Mouse (Mus musculus) cerebellum, adult 2 months (tissue): ENCODE data around the gene Gm3417. TPM values are rescaled to one million over a fixed set of nuclear protein-coding genes. Genes with fewer than 3 reads are reported as not detected.
"Not testable (repeated sequence)": the region's sequence is repeated elsewhere in the genome, so short reads cannot be mapped to it uniquely, and the experiment has no call there.

Experiments used
- DNase-seq, 2 experiments: peaks; one replicate each; pipeline ENCODE4 v3.0.0; 2021
- H3K27ac ChIP-seq: fragments of 200-500 bp; 2 replicates; pipeline ENCODE4 v1.5.1; 2012; ENCODE audit warnings: low read length, control low read depth, inconsistent platforms; ENCODE audit not compliant: insufficient read depth
- H3K27me3 ChIP-seq: fragments of 200-500 bp; 2 replicates; pipeline ENCODE4 v1.6.1; 2012; ENCODE audit warnings: inconsistent platforms, mild to moderate bottlenecking, low read length, moderate library complexity; ENCODE audit not compliant: control insufficient read depth, insufficient read depth
- H3K4me1 ChIP-seq: fragments of 200-500 bp; 2 replicates; pipeline ENCODE4 v1.6.1; 2011; ENCODE audit warnings: low read length; ENCODE audit not compliant: control insufficient read depth, insufficient read depth
- H3K4me3 ChIP-seq: fragments of 200-500 bp; replicated peaks from 2 replicates; pipeline ENCODE3; 2011; ENCODE audit warnings: mild to moderate bottlenecking, low read depth, low read length, control low read depth; ENCODE audit not compliant: insufficient read depth
- CTCF ChIP-seq: fragments of 200-500 bp; IDR thresholded peaks from 2 replicates; pipeline ENCODE4 v1.5.1; 2011; ENCODE audit warnings: low read depth, mild to moderate bottlenecking, control low read depth, low read length, moderate library complexity, borderline replicate concordance; ENCODE audit not compliant: insufficient read depth
- POLR2A ChIP-seq: fragments of 200-500 bp; IDR thresholded peaks from 2 replicates; pipeline ENCODE4 v1.6.1; 2011; ENCODE audit warnings: low read length, control low read depth, borderline replicate concordance; ENCODE audit not compliant: insufficient read depth
- WGBS: fragments of 180-500 bp; shearing (Covaris S2); methylation state at CpG from one replicate; pipeline ENCODE4 v1.1.7; 2018; 5-methylcytosine and 5-hydroxymethylcytosine counted together
- polyA plus RNA-seq: library from polyadenylated mRNA; depleted of rRNA; stranded (reverse); fragments of >200 nt; gene quantifications from 2 replicates; pipeline ENCODE4 v1.2.3, GENCODE M21; 2012

Gm3417 gene
- polyA plus RNA-seq, 1 experiment: 0.41 TPM

DNA sequence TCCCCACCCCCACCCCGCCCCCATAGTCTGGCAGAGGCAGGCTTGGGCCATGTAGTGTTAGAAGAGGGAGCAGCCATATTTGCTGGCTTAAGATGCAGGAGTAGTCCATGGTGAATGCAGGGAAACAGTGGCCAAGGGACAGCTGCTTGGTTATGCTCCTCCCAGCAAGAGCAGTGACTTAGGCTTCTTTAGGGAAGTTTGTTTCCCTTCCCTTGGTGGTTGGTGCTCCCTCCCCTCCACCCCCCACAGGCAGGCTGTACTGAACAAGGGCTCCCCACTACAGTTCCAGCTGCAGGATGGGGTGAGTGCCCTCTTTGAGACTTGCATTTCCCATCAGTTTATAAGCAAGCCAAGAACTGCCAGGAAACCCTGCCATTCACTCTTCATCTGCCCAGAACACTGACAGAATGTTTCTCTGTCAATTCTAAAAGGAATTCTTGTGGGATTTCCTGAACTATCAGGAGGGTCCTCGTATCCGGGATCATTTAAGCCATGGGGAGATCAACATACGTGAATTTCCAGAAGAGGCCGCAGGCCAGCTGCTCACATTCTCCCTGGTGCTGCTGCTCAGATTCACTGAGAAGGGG, 11.6 kb upstream of the Gm3417 start:
- WGBS: 79% methylated on average over 4 of the region's 5 CpGs
- not testable (repeated sequence) for H3K27ac ChIP-seq, H3K4me1 ChIP-seq, DNase-seq, H3K4me3 ChIP-seq, H3K27me3 ChIP-seq

DNA sequence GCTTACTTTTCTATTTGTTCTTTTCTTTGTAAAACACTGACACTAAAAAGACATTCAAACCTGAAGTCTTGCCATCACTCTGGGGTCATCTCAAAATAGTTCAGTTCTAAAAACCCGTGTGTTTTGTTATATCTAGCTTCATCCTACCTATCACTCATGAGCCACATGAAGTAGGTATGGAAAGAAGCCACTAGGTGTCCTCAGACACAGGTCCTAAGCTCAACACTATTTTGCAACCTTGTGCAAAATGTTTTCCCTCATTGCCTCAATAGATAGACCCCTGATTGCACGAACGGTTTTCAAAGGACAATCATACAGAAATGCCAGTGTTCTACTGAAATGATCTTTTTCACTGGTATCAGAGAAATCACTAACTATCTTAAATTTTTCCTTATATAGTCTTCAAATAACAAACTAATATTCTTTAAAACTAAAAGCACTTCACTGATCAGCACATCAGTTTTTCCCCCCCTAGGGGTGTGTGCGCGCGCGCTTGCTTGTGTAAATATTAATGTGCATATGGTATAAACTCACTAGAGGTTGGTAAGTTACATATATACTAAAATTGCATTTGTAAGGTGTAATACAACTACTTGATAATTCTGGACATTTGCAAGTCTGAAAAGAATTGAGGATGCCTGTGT, 750 bp downstream of the Gm3417 start:
- 0% methylated on average over 4 of the region's 7 CpGs for WGBS
- H3K27ac ChIP-seq, H3K4me3 ChIP-seq, H3K4me1 ChIP-seq, H3K27me3 ChIP-seq, DNase-seq: not testable (repeated sequence)

DNA sequence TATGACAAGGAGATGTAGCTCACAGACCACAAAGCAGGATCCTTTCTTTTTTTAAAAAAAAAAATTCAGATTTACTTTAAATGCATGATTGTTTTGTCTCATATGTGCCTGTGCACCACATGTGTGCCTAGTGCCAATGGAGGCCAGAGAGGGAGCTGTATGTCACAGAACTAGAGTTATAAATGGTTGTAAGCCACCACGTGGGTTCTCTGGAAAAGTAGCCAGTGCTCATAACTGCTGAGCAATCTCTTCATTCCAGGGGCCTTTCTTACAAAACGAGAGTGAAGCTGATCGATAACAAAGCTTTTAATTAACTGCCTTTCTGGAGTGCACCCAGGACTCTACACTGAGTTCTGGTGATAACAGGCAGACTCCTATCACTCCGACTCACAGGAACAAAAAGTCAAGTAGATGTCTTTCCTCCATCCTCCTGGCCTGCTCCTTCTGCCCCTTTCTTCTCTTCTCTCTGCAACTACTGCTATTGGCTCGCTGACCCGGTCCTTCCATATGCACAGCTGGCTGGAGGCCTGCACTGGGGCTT, 10.1 kb downstream of the Gm3417 start:
- WGBS: no CpG with 5 or more reads among the region's 6 CpGs
- DNase-seq, H3K4me1 ChIP-seq, H3K27ac ChIP-seq, H3K27me3 ChIP-seq, H3K4me3 ChIP-seq: not testable (repeated sequence)

DNA sequence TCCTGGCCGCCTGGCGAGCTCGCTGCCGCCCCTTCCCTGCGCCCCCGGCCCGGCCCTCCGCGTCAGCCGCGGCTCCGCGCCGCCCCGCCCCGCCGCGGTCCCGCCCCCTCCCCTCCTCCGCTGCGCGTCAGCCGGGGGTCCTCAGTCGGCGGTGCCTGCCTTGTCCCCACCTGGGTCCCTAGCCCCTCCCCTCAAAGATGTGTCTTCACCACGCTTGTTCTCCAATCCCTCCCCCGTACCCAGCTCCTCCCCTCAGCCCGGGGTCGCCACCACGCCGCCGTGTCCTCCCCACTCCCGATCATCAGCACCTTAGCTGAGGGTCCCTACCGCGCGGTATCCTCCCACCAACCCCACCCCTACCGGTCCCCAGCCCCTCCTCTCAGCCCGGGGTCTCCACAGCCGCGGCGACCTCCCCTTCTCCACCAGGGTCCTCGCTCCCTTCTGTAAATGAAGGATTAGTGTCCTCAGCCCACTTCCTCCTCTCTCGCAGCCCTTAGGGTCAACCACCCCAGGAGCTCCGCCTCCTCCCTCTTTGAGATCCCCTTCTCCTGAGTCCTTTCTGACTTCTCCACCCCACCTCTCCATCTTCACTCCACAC, 16.9 kb downstream of the Gm3417 start:
- not testable (repeated sequence) for H3K4me3 ChIP-seq, H3K27ac ChIP-seq, DNase-seq, H3K27me3 ChIP-seq, H3K4me1 ChIP-seq
- WGBS: no CpG with 5 or more reads among the region's 44 CpGs

DNA sequence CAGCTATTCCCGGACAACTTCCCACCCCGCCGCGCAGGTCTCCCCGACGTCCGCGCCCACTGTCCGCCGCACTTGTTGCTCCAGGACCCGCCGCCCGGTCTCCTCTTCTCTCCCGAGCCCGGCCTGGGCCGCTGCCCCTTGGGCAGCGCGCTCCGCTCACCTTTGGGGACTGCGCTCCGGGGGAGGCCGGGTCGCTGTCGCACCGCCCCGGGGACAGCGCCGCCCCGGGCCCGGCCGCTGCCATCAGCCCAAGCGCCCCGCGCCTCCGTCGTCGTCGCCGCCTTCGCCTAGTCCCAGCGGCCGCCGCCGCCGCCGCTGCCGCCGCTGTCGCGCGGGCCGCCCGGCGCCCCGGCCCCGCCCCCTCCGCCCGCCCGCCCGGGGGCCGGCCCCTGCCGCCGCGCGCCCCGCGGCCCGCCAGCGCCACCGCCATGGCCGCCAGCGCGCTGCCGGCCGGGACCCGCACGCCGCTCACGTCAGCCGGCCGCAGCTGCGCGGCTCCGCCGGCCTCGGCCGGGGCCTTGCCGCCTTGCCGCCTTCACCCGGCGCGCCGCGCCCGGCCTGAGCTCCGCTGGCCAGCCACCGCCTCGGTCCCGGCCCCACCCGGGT, 17.5 kb downstream of the Gm3417 start, which contains the start of gene Phf10:
Gene Phf10 (minus strand): TSS at position 323 of the 606 bp plus-strand sequence.
- H3K4me3 ChIP-seq: peak within 1 kb of the TSS; percentile 61
- H3K27ac ChIP-seq, H3K27me3 ChIP-seq, H3K4me1 ChIP-seq: not testable (repeated sequence)
- 18% methylated on average over 62 of the region's 100 CpGs for WGBS
- peak; percentile 43 to 54 for DNase-seq

DNA sequence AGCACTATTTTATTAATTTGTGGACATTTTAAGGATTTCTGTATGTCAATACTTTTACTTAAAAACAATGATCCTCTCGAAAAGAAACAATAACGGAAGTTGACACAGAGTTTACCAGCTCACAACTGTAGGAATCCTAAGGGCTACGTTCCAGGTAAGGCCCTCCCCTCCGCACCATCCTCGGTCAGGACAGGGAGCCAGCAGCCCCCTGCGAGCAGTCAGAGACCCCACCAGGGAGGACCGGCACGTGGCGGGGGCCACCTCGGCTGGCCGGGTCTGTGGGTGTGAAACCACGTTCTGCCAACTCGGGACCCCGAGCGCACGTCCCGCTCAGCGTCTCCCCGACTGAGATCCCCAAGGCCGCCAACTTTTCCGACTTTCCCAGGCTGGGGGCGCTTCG, 18.1 kb downstream of the Gm3417 start:
- TF ChIP-seq POLR2A (no peak), CTCF (no peak)
- WGBS: under 1% methylated on average over 19 of the region's 23 CpGs
- peak; percentile 32 to 33 for DNase-seq
- Histone ChIP-seq H3K27ac (no peak overlapping the region), H3K4me1 (peaks cover 3% of the 10 kb centered on the region), H3K4me3 (peak overlapping the region; percentile 61), H3K27me3 (no peaks in the 10 kb centered on the region; the same call in 1 of the 2 replicates)

DNA sequence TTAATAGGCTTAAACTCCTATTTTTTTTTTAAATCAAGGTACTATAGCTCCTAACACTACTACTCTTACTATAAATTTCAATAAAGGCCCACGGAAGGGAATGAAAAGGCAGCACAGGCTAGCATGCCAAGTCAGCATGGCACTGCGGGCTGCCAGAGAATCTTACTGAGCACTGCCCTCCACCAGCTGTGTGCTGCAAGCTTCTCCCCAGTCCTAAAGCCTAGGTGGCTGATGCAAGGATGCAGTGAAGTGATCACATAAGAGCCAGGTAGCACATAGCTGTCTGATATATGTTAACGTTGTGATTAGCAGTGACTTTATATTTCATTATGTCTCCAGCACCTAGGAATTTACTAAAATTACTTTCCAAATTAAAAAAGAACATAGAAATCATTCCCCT, 18.6 kb downstream of the Gm3417 start:
- H3K4me1 ChIP-seq: peaks cover 3% of the 10 kb centered on the region
- DNase-seq: no peak
- H3K4me3 ChIP-seq: peak overlapping the region; percentile 61
- 10% methylated on average over 3 of the region's 3 CpGs for WGBS
- H3K27ac ChIP-seq: no peak overlapping the region
- H3K27me3 ChIP-seq: no peaks in the 10 kb centered on the region; the same call in 1 of the 2 replicates
- TF ChIP-seq POLR2A: no peak
- TF ChIP-seq CTCF: no peak

DNA sequence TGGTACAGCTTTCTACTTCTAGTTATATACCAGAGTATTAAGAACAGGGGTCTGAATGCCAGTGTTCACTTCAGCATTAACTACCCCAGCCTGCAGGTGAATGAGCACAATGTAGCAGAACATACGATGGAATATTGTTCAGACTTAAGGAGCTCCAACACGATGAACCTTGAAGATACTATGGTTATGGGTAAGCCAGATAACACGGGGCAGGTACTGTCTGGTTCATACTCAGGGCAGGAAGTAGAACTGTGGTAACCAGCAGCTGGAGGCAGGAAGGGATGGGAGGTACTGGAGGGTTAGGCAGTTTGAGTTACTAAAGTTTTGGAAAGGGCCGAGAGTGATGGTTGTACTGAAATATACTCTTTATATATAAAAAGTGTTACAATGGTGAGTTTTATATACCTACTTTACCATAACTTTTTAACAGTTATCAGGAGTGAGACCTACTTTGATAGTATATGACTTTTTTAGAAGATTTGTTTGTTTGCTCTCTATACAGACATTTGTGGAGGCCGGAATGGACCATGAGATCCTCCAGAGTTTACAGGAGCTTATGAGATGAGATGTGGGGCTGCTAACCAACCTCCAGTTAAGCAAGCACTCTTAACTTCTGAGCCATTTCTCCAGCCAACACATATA, 19.8 kb downstream of the Gm3417 start:
- Histone ChIP-seq H3K4me1 (peaks cover 3% of the 10 kb centered on the region), H3K27ac (no peak overlapping the region), H3K4me3 (no peak overlapping the region), H3K27me3 (no peaks in the 10 kb centered on the region; the same call in 1 of the 2 replicates)
- DNase-seq: no peak
- TF ChIP-seq POLR2A (no peak), CTCF (no peak)
- WGBS: 88% methylated on average over 5 of the region's 5 CpGs
